Mouse (Mus musculus): ENCODE measurements around the gene Tldc2.

Tldc2 gene

GRCm38 (mm10) chr2:157086796-157087195, at the start of gene Tldc2:
TSS of gene Tldc2 (plus strand) at chr2:157087055.
- no peak for DNase-seq

GRCm38 (mm10) chr2:157037303-157037702, 49.6 kb upstream of the Tldc2 start:
- no peak for DNase-seq

- DNase-seq: no peak
Observed at GRCm38 (mm10) chr2:157039900-157040648, 46.8 kb upstream of the Tldc2 start.

- no peak for DNase-seq
Observed at GRCm38 (mm10) chr2:157040649-157041046, 46.2 kb upstream of the Tldc2 start.

GRCm38 (mm10) chr2:157041421-157041820, 45.4 kb upstream of the Tldc2 start:
- DNase-seq: no peak

- DNase-seq: no peak
Observed at GRCm38 (mm10) chr2:157043556-157043955, 43.3 kb upstream of the Tldc2 start.

GRCm38 (mm10) chr2:157043987-157044386, 42.9 kb upstream of the Tldc2 start:
- no peak for DNase-seq

- DNase-seq: no peak
Observed at GRCm38 (mm10) chr2:157045932-157046331, 40.9 kb upstream of the Tldc2 start.

GRCm38 (mm10) chr2:157046956-157047355, 39.9 kb upstream of the Tldc2 start:
- DNase-seq: no peak

- peak; percentile 56 for DNase-seq
Observed at GRCm38 (mm10) chr2:157048395-157049181, 38.3 kb upstream of the Tldc2 start.

- no peak for DNase-seq
Observed at GRCm38 (mm10) chr2:157049831-157050243, 37.0 kb upstream of the Tldc2 start.

- DNase-seq: no peak
Observed at GRCm38 (mm10) chr2:157052448-157052847, 34.4 kb upstream of the Tldc2 start.

- DNase-seq: no peak
Observed at GRCm38 (mm10) chr2:157053124-157053523, 33.7 kb upstream of the Tldc2 start.

GRCm38 (mm10) chr2:157053787-157054186, 33.1 kb upstream of the Tldc2 start:
- no peak for DNase-seq

- DNase-seq: no peak
Observed at GRCm38 (mm10) chr2:157054297-157054696, 32.6 kb upstream of the Tldc2 start.

- DNase-seq: peak; percentile 59
Observed at GRCm38 (mm10) chr2:157054816-157055215, 32.0 kb upstream of the Tldc2 start.

GRCm38 (mm10) chr2:157055721-157056120, 31.1 kb upstream of the Tldc2 start:
- no peak for DNase-seq

- DNase-seq: no peak
Observed at GRCm38 (mm10) chr2:157057186-157057585, 29.7 kb upstream of the Tldc2 start.

- no peak for DNase-seq
Observed at GRCm38 (mm10) chr2:157057758-157058157, 29.1 kb upstream of the Tldc2 start.

- peak; percentile 77 for DNase-seq
Observed at GRCm38 (mm10) chr2:157058342-157058998, 28.4 kb upstream of the Tldc2 start.

- DNase-seq: no peak
Observed at GRCm38 (mm10) chr2:157059166-157059565, 27.7 kb upstream of the Tldc2 start.

- DNase-seq: peak; percentile 56
Observed at GRCm38 (mm10) chr2:157060037-157060436, 26.8 kb upstream of the Tldc2 start.

GRCm38 (mm10) chr2:157060557-157061305, 26.1 kb upstream of the Tldc2 start:
- peak; percentile 75 for DNase-seq

All from cerebellum, adult 11 months (tissue).